Mouse (Mus musculus) neural tube, embryonic 13.5 days (tissue): ENCODE results near the gene Arhgef18. TPM values are rescaled to one million over a fixed set of nuclear protein-coding genes. Genes with fewer than 3 reads are reported as not detected.

Source experiments
- ATAC-seq: fragments of 200-750 bp; cut with Nextera tagmentation; 2 replicates; pipeline ENCODE4 v1.8.0; 2017; ENCODE audit warnings: low read depth, mild to moderate bottlenecking, moderate TSS enrichment, moderate library complexity
- H3K27ac ChIP-seq: fragments of 300-500 bp; sonication (generic); replicated peaks from 2 replicates; pipeline ENCODE4 v1.5.1; 2015; ENCODE audit warnings: moderate library complexity, mild to moderate bottlenecking, inconsistent platforms
- H3K27me3 ChIP-seq: fragments of 300-500 bp; sonication (generic); 2 replicates; pipeline ENCODE4 v1.6.1; 2015; ENCODE audit warnings: mild to moderate bottlenecking, inconsistent platforms
- H3K36me3 ChIP-seq: fragments of 300-500 bp; sonication (generic); 2 replicates; pipeline ENCODE4 v1.6.1; 2015; ENCODE audit warnings: mild to moderate bottlenecking, inconsistent platforms
- H3K4me1 ChIP-seq: fragments of 300-500 bp; sonication (generic); replicated peaks from 2 replicates; pipeline ENCODE4 v1.6.1; 2015; ENCODE audit warnings: inconsistent platforms
- H3K4me2 ChIP-seq: fragments of 300-500 bp; sonication (generic); 2 replicates; pipeline ENCODE4 v1.6.1; 2015; ENCODE audit warnings: inconsistent platforms, mild to moderate bottlenecking, moderate library complexity
- H3K4me3 ChIP-seq: fragments of 300-500 bp; sonication (generic); 2 replicates; pipeline ENCODE4 v1.5.1; 2015; ENCODE audit warnings: mild to moderate bottlenecking, inconsistent platforms
- H3K9ac ChIP-seq: fragments of 300-500 bp; sonication (generic); 2 replicates; pipeline ENCODE4 v1.6.1; 2015; ENCODE audit warnings: moderate library complexity, mild to moderate bottlenecking, inconsistent platforms
- H3K9me3 ChIP-seq: fragments of 300-500 bp; sonication (generic); 2 replicates; pipeline ENCODE4 v1.6.1; 2016; ENCODE audit warnings: inconsistent platforms
- WGBS: fragments of 180-500 bp; shearing (Covaris S2); methylation state at CpG from one replicate; pipeline ENCODE4 v1.1.7; 2015; 5-methylcytosine and 5-hydroxymethylcytosine counted together
- polyA plus RNA-seq: library from polyadenylated mRNA; unstranded; fragments of >200 nt; fragmentation: Nextera tagmentation; extraction: Ambion mirVana; gene quantifications from 2 replicates; pipeline ENCODE4 v1.2.1, GENCODE M21; 2015

Arhgef18 gene
- polyA plus RNA-seq, 1 experiment from 2014 or later: 9.2 TPM

- no peaks in the 10 kb centered on the region for H3K27me3 ChIP-seq
- H3K36me3 ChIP-seq: peaks cover 34% of the 10 kb centered on the region
- H3K27ac ChIP-seq: no peak overlapping the region
- H3K4me2 ChIP-seq: no peak overlapping the region
- H3K9me3 ChIP-seq: no peaks in the 10 kb centered on the region
- no peak for ATAC-seq
- no peak overlapping the region for H3K4me3 ChIP-seq
- 87% methylated on average over 3 of the region's 3 CpGs for WGBS
- no peaks in the 10 kb centered on the region for H3K4me1 ChIP-seq
- H3K9ac ChIP-seq: no peak overlapping the region
These were observed 33.4 kb downstream of the Arhgef18 start for GRCm38 (mm10) chr8:3426211-3426610.

GRCm38 (mm10) chr8:3428426-3428825 lies 35.6 kb downstream of the Arhgef18 start:
- Histone ChIP-seq H3K9me3 (no peaks in the 10 kb centered on the region), H3K4me2 (no peak overlapping the region), H3K4me3 (no peak overlapping the region), H3K36me3 (peaks cover 56% of the 10 kb centered on the region), H3K27ac (no peak overlapping the region), H3K4me1 (no peaks in the 10 kb centered on the region), H3K27me3 (no peaks in the 10 kb centered on the region), H3K9ac (no peak overlapping the region)
- WGBS: 83% methylated on average over 2 of the region's 2 CpGs
- ATAC-seq: no peak

- no peak overlapping the region for H3K27ac ChIP-seq
- no peak overlapping the region for H3K4me3 ChIP-seq
- no peaks in the 10 kb centered on the region for H3K9me3 ChIP-seq
- H3K9ac ChIP-seq: no peak overlapping the region
- ATAC-seq: no peak
- WGBS: 86% methylated on average over 2 of the region's 2 CpGs
- peaks cover 70% of the 10 kb centered on the region for H3K36me3 ChIP-seq
- no peak overlapping the region for H3K4me2 ChIP-seq
- H3K27me3 ChIP-seq: no peaks in the 10 kb centered on the region
- no peaks in the 10 kb centered on the region for H3K4me1 ChIP-seq
These were observed 37.2 kb downstream of the Arhgef18 start for GRCm38 (mm10) chr8:3429966-3430365.

DNA sequence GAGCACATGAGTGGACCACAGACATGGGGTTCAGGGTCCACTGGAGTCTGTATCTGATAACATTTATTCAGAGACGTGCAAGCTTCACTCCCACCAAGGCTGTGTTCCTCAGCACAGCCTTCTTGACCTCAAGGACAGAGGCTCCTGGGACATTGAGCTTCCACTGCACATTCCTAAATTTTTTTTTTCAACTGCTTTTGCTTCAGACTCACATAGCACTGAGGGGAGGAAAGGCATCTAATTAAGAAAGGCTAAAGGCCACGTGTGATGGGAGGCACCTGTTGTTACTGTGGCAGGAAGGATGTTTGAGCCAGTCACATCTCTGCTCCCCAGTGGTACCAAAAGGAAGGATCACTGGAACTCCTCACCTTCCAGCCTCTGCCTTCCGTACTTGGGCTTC lies 38.3 kb downstream of the Arhgef18 start:
- Histone ChIP-seq H3K9me3 (no peaks in the 10 kb centered on the region), H3K27ac (no peak overlapping the region), H3K9ac (no peak overlapping the region), H3K4me3 (no peak overlapping the region), H3K27me3 (no peaks in the 10 kb centered on the region), H3K36me3 (peaks cover 80% of the 10 kb centered on the region), H3K4me1 (no peaks in the 10 kb centered on the region), H3K4me2 (no peak overlapping the region)
- no peak for ATAC-seq
- WGBS: 90% methylated on average over 3 of the region's 3 CpGs

- peaks cover 93% of the 10 kb centered on the region for H3K36me3 ChIP-seq
- no peak overlapping the region for H3K4me2 ChIP-seq
- no peaks in the 10 kb centered on the region for H3K27me3 ChIP-seq
- ATAC-seq: no peak
- H3K9ac ChIP-seq: no peak overlapping the region
- H3K4me1 ChIP-seq: no peaks in the 10 kb centered on the region
- no peak overlapping the region for H3K4me3 ChIP-seq
- no peaks in the 10 kb centered on the region for H3K9me3 ChIP-seq
- 84% methylated on average over 6 of the region's 6 CpGs for WGBS
- H3K27ac ChIP-seq: no peak overlapping the region
These were observed 43.7 kb downstream of the Arhgef18 start for GRCm38 (mm10) chr8:3436492-3436891.

DNA sequence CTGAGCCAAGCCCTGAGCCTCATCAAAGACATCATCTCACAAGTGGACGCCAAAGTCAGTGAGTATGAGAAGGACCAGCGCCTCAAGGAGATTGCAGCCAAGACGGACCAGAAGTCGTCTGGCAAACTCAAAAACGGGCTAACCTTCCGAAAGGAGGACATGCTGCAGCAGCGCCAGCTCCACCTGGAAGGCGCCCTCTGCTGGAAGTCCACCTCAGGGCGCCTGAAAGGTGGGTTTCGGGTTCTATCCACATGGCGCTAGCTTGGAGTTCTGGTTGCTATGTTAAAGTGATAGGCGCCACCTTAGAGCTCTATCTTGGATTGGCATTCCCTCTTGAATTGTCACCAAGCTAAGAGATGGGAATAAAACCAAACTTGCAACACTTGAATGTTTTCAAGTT lies 46.7 kb downstream of the Arhgef18 start:
- WGBS: 79% methylated on average over 12 of the region's 12 CpGs
- H3K27me3 ChIP-seq: no peaks in the 10 kb centered on the region
- H3K4me1 ChIP-seq: no peaks in the 10 kb centered on the region
- ATAC-seq: no peak
- no peak overlapping the region for H3K27ac ChIP-seq
- H3K36me3 ChIP-seq: peaks cover 80% of the 10 kb centered on the region
- H3K9ac ChIP-seq: no peak overlapping the region
- no peaks in the 10 kb centered on the region for H3K9me3 ChIP-seq
- no peak overlapping the region for H3K4me2 ChIP-seq
- H3K4me3 ChIP-seq: no peak overlapping the region

DNA sequence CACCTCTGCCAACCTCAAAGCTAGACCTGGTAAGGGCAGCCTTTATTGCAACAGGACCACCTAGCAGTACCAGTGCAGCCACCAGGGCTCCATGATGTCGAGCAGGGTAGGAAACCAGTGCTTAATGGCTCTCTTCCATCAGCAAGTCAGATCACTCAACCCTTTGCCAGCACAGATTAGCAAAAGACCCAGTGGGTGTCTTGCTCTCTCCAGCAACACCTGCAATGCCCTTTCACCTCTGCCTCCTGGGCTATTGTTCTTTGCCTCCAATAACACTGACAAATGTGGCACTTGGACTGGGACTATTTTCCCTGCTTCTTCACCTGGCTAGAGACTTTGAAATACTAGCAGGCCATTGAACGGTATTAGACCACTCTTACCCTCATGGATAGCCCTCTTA lies 56.4 kb downstream of the Arhgef18 start:
- WGBS: 91% methylated on average over 2 of the region's 2 CpGs
- no peak overlapping the region for H3K4me3 ChIP-seq
- ATAC-seq: no peak

DNA sequence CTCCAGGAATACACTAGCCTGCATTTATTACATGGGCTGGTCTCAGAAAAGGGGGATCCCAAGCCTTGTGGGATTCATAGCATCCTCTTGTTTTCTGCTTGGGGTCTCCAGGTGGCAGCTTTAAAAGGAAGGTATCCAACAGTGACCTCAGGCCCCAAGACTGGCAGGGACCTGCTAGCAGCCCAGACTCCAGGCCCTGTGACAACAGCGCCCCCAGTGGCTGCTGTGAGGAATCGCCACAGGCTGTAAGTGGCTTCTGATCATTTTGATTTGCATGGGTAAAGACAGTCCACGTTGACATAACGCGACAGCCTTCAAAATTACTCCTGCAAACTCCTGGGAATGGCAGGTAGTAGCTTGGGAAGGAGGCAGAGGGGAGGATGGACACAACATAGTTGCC lies 57.9 kb downstream of the Arhgef18 start:
- H3K9ac ChIP-seq: no peak overlapping the region
- H3K4me3 ChIP-seq: no peak overlapping the region
- WGBS: 36% methylated on average over 5 of the region's 5 CpGs
- ATAC-seq: peak; percentile 47; the same call in 1 of the 2 replicates
- H3K9me3 ChIP-seq: no peaks in the 10 kb centered on the region
- no peaks in the 10 kb centered on the region for H3K4me1 ChIP-seq
- H3K36me3 ChIP-seq: peaks cover 97% of the 10 kb centered on the region
- no peak overlapping the region for H3K4me2 ChIP-seq
- no peak overlapping the region for H3K27ac ChIP-seq
- H3K27me3 ChIP-seq: no peaks in the 10 kb centered on the region

More for the DNA sequence above, 56.4 kb downstream of the Arhgef18 start:
- Histone ChIP-seq H3K36me3 (peaks cover 95% of the 10 kb centered on the region), H3K4me1 (no peaks in the 10 kb centered on the region), H3K9ac (no peak overlapping the region), H3K27ac (no peak overlapping the region), H3K9me3 (no peaks in the 10 kb centered on the region), H3K27me3 (no peaks in the 10 kb centered on the region), H3K4me2 (no peak overlapping the region)

- 98% methylated on average over 25 of the region's 25 CpGs for WGBS
- no peak overlapping the region for H3K27ac ChIP-seq
- no peak overlapping the region for H3K4me2 ChIP-seq
- no peak for ATAC-seq
- H3K36me3 ChIP-seq: peaks cover 98% of the 10 kb centered on the region
- H3K4me3 ChIP-seq: no peak overlapping the region
- H3K4me1 ChIP-seq: no peaks in the 10 kb centered on the region
- H3K27me3 ChIP-seq: no peaks in the 10 kb centered on the region
- H3K9me3 ChIP-seq: no peaks in the 10 kb centered on the region
- no peak overlapping the region for H3K9ac ChIP-seq
These were observed 59.2 kb downstream of the Arhgef18 start for GRCm38 (mm10) chr8:3451992-3452391.

DNA sequence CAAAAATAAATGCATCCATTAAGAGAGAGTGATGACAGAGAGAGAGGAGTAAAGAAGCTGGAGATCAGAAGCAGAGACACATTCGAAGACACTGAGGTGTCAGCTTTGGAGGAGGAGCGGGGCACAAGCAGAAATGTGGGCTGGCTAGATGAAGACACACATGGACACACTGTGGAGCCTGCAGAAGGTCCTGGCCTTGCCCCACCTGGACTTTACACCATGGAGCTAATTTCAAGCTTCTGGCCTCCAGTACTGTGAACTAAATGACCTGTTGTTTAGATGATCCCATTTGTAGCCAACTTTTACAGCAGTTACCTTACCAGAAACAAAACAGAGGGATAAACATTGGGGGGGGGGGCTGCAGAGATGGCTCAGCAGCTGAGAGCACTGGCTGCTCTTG lies 70.4 kb downstream of the Arhgef18 start:
- H3K27ac ChIP-seq: no peak overlapping the region
- H3K27me3 ChIP-seq: no peaks in the 10 kb centered on the region
- no peaks in the 10 kb centered on the region for H3K9me3 ChIP-seq
- ATAC-seq: no peak
- H3K4me3 ChIP-seq: no peak overlapping the region
- no peak overlapping the region for H3K9ac ChIP-seq
- peaks cover 14% of the 10 kb centered on the region; the same call in 1 of the 2 replicates for H3K36me3 ChIP-seq
- WGBS: 86% methylated on average over 2 of the region's 2 CpGs
- H3K4me2 ChIP-seq: no peak overlapping the region
- peaks cover 13% of the 10 kb centered on the region for H3K4me1 ChIP-seq

GRCm38 (mm10) chr8:3464309-3464708 lies 71.5 kb downstream of the Arhgef18 start:
- Histone ChIP-seq H3K36me3 (0 out of 2 replicates have a peak, but pooled peaks cover 3% of the 10 kb centered on the region), H3K9ac (no peak overlapping the region), H3K4me1 (peaks cover 14% of the 10 kb centered on the region), H3K4me3 (no peak overlapping the region), H3K4me2 (no peak overlapping the region), H3K9me3 (no peaks in the 10 kb centered on the region), H3K27ac (no peak overlapping the region), H3K27me3 (no peaks in the 10 kb centered on the region)
- ATAC-seq: no peak
- 51% methylated on average over 5 of the region's 5 CpGs for WGBS

DNA sequence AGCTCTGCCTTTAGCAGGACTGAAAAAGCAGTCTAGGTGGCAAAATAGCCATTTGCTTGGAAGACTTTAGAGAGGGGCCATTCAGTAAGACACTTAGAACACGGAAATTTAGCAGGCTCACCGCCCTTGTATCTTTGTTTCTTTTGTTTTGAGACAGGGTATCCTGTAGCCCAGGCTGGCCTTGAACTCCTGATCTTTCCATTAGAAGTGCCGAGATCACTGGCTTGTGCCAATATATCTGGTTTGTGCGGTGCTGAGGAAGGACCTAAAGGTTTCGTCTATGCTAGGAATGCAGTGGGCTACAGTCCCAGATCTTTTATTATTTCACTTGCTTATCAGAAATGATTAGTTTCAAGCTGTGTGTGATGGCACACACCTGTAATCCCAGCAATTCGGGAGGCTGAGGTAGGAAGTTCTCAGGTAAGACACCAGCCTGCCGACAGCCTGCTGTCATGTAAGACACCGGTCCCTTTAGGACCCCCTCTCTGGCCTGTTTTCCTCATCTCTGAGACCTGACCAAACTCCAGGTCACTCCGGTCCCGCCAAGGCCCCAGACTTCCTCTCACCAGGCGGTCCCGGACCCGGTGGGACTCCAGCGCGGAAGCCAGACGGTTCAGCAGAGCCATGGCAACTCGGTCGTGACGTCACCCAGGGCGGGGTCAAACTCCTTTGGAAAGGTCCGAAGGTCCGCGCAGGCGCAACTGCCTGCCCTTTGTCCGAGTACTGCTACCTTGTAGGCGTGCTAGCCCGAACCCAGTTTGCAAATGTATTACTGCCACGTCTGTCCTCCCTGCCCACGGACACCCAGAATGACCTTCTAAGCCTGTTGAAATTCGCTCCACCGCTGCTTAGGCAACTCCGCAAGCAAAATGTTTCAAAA lies 74.4 kb downstream of the Arhgef18 start, which contains the start of gene Pex11g:
Gene Pex11g, minus strand, starts transcription at position 675 of the 880 bp plus-strand sequence.
- peak; percentile 91 for ATAC-seq
- Histone ChIP-seq H3K4me1 (peaks cover 14% of the 10 kb centered on the region), H3K36me3 (no peaks in the 10 kb centered on the region), H3K27ac (peak within 1 kb of the TSS; percentile 79), H3K4me3 (peak within 1 kb of the TSS; percentile 45), H3K9ac (peak within 1 kb of the TSS; percentile 75), H3K9me3 (no peaks in the 10 kb centered on the region), H3K4me2 (peak within 1 kb of the TSS; percentile 65), H3K27me3 (no peaks in the 10 kb centered on the region)
- 9% methylated on average over 32 of the region's 32 CpGs for WGBS
